Mouse (Mus musculus) erythroblast, embryonic 14.5 days (primary cell): ENCODE results near the gene Aoc3.

ENCODE experiments used
- GATA1 ChIP-seq: IDR thresholded peaks from 2 replicates; pipeline ENCODE4 v1.6.1; 2012; ENCODE audit warnings: low read length, inconsistent platforms, mixed read lengths
- TAL1 ChIP-seq: IDR thresholded peaks from 3 replicates; pipeline ENCODE4 v1.6.1; 2012; ENCODE audit warnings: low read length, inconsistent platforms, mixed read lengths

- TF ChIP-seq GATA1 = no peak
- no peak for TF ChIP-seq TAL1
Observed at GRCm38 (mm10) chr11:101291231-101291630, 39.2 kb upstream of the Aoc3 start.
